Mouse (Mus musculus) spleen, adult 2 months (tissue): ENCODE measurements around the gene Fam43b.

Experiments
- CTCF ChIP-seq: fragments of 200-500 bp; IDR thresholded peaks from 2 replicates; pipeline ENCODE4 v1.5.1; 2011; ENCODE audit warnings: mild to moderate bottlenecking, inconsistent platforms; ENCODE audit not compliant: insufficient read depth, insufficient read length, insufficient replicate concordance; ENCODE audit errors: extremely low read depth
- POLR2A ChIP-seq: fragments of 200-500 bp; IDR thresholded peaks from 2 replicates; pipeline ENCODE4 v1.6.1; 2011; ENCODE audit warnings: low read depth, low read length, inconsistent platforms

- TF ChIP-seq POLR2A = no peak
- peak; percentile 33; the same call in 1 of the 2 replicates for TF ChIP-seq CTCF
Measured at GRCm38 (mm10) chr4:138379091-138379840, 17.1 kb downstream of the Fam43b start.
